Mouse (Mus musculus): ENCODE data around the gene Mettl27.
A peak's percentile ranks its signal among the peaks of the same experiment; 100 is the strongest.
"Not testable (repeated sequence)": the region's sequence is repeated elsewhere in the genome, so short reads cannot be mapped to it uniquely, and the experiment has no call there.

Gene Mettl27

DNA sequence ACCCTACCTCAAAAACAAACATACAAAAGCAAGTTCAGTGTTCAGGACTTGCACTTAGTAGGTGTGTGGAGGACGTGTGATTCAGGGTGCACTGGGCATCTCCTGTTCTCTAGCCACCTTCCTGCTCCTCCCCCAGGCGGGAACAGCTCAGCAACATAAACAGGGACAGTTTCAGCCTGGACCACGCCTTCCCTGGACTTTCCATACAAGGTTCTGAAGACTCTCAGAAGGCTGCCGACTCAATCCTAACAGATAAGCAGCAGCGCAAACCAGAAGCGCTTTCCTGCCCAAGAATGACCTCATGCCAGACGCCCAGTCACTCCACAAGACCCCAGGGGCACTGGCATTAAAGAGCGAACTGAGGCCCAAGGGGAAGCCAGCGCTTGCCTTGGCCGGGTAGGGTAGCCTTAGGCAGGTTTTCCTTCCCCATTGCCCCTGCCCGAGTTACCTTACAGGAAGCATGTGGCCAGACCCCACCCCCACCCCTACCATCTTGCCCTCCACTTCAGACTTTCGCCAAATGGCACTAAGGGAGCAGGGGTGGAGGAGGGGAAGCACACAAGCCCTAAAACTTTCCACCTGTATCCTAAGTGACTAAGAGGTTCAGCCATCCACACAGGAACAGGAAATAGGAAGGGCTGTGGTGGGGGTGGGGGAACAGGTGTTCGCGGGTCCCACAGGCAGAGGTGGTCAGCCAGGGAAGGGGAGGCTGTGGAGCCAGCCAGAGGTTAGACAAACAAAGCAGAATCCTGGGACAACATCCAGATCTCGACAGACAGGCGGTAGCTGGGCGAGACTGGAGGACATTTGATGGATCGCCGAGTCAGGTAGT lies 19.1 kb downstream of the Mettl27 start:
- DNase-seq (ENCODE audit: low read depth, low spot score): no peak

DNA sequence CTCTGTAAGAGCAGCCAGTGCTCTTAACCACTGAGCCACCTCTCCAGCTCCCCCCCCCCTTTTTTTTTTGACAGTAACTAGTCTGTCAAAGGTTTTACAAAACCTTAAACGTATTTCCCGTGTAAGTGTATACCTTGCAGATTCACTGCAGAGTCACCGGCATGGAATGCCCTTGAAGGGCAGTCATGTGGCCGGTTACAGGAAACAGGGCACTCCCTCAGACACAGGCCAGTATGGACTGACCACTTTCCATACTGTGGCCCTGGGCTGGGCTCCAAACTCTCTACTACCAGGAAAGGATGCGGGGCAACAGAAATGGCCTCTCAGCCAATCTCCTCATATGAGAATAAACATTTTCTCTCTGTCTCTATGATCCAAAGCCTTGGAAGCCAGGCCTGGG lies 23.3 kb downstream of the Mettl27 start:
- no peak for DNase-seq (ENCODE audit: low read depth, low spot score)

DNA sequence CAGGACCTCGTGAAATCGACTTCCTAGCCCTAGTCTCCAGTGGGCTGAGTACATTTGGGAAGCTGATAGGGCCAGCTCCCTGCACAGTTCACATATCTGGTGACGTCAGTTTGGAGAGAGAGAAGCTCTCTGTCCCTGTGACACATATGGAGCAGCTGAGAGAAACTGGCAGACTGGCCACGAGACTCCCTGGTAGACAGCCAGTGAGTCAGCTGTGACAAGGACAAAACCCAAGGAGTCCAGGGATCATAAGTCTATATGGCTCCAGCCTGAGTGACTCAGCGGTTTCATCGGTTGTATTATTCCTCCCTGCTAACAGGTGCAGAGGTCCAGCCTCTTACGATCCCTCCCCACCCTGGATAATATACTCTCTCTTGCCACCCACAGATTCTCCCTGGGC lies 26.9 kb downstream of the Mettl27 start:
- no peak for DNase-seq (ENCODE audit: low read depth, low spot score)

DNA sequence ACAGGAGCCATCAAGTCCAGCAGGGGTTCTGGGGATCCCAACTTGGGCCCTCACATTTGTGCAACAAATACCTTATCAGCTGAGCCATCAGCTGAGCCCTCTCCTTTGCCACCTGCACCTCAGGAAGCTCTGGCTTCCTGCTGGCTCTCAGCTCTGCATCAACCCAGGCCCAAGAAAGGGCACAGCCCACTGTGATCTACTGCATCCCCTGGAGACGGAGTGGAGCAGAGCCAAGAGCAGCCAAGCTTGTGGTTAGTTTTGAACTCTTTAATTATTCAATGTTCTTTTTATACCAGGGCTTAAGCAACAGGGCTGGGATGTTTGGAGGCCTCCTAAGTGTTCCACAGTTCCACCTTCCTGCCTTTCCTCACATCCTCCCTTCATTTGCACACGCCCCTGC lies 28.3 kb downstream of the Mettl27 start:
- no peak for DNase-seq (ENCODE audit: low read depth, low spot score)

DNA sequence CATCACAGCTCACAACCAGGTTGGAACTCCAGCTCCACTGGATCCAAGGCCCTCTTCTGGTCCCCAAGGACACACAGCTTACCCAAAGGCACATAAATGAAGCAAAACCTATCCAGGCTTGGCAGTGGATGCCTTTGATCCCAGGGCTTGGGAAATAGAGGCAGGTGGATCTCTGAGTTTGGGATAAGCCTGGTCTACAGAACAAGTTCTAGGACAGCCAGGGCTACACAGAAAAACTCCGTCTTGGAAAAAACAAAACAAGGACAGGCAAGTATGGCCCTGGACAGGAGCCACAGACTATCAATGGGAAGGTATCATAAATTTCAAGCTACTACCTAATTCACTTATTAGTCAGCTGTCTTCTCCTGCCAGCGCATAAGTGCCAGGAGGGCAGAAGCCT lies 29.4 kb downstream of the Mettl27 start:
- no peak for DNase-seq (ENCODE audit: low read depth, low spot score)

DNA sequence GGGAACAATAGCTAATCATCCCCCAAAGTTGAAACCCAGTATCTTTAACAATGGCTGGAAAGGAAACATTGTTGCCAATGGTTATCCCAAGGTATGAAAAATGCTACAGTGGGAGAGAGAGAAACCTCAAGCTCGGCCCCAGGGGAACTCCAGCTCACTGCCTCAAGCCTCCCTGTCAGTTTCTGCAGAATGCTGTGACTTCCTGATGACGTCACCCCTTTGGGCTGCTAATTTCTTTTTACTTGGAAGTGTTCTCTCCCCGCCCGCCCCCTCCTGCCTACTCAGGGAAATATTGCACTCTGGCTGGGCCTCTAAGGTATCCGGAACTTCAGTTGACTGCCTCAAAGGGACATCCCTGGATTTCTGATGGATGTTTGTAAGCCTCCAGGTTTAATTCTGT lies 31.4 kb downstream of the Mettl27 start:
- DNase-seq (ENCODE audit: low read depth, low spot score): no peak

DNA sequence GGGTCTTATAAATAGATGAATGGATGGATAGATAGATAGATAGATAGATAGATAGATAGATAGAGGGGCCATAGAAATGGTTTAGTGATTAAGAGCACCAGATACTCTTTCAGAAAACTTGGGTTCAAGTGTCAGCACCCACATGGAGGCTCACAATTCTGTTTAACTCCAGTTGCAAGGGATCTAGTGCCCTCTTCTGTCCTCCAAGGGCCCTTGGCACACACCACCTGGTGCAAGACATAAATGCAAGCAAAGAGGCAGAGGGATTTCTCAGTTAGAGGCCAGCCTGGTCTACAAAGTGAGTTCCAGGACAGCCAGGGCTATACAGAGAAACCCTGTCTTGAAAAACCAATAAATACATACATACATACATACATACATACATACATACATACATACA lies 32.5 kb downstream of the Mettl27 start:
- not testable (repeated sequence) for DNase-seq (ENCODE audit: low read depth, low spot score)

DNA sequence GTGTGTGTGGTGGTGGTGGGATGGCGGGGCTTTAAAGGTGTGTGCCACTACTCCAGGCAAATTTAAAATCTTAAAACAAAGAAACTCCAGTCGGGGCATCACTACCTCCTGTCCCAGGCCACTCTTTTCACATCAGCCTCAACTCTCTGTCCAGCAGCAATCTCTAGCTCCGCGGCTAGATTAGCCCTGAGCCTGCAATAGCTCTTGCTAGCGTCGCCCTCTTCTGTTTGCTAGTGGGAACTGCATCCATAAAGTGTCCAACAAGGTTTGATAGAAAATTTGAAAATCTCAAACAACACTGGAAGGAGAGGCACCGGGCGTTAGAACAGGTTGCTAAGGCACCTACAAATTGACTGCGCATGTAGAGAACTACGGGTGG lies 33.3 kb downstream of the Mettl27 start:
- DNase-seq (ENCODE audit: low read depth, low spot score): peak; percentile 67

DNA sequence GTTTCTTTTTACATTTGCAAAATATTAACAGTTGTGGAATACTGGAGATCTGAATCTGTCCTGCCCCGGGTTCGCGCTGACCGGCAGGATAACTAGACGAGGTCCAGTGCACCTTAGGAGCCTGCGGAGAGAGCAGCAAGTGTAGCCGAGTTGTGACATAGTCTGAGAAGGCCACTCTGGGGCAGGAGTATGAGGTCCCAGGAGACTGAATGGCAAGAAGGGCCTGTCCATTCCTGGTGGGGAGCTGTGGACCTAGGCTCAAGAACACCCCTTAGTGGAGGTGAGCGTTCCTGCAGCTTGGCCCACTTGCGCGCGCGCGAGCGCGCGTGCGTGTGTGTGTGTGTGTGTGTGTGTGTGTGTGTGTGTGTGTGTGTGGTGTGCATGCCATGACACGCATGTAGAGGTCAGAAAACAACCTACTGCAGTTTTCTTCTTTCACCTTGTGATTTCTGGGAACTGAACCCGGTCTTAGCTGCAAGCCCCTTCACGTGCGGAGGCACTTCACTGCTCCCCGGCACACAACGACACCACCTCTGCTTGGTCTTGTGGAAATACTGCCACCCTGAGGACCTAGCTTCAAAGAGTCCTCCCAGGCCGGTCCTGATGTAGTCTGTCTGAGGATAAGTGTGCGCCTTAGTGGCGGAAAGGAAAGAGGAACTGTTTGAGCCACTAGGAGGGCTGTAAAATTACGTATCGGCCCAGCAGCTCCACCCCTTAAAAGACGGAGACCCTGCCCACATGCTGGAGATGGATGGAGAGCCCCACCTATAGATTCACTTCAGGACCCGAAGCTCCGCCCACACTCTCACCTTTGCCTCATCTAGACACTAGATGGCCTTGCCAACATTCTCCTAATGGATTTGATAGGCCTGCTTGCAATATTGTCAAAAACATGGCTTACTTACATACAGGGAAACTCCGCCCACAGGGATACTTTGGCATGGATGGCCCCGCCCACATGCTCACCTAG lies 34.0 kb downstream of the Mettl27 start:
- DNase-seq (ENCODE audit: low read depth, low spot score): no peak

DNA sequence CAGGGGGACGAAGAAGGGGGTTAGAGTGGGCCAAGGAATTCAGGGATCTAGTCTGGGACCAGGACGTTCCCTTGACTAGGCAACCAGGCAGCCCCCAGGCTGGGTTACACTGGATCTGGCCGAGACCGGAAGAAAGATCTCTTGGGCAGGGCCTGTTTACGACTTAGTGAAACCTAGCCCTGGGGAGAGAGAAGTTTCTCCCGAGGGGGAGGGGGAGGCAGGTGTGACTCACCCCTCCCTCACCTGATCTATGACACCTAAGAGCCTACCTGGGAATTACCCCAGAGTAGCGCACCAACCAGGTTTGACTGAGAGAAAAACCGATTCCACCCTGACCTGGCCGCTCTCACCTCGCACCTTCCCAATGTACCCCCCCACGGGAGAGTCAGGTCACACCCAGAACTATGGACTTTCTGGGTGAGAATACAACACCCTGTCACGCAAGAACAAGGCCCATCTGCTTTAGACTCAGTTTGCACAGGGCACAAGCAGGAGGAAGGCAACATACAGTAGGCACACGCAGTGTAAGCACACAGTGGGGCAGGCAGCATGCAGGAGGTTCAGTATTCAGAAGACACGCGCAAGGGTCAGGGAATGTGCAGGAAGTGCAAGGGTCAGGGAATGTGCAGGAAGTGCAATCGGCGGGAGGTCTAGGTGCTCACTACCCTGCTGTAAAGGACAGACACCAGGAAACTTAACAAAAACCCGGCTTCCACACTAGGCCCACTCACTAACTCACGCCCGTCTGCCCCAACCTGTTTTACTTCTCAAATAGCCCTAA lies 35.2 kb downstream of the Mettl27 start:
- DNase-seq (ENCODE audit: low read depth, low spot score): no peak

DNA sequence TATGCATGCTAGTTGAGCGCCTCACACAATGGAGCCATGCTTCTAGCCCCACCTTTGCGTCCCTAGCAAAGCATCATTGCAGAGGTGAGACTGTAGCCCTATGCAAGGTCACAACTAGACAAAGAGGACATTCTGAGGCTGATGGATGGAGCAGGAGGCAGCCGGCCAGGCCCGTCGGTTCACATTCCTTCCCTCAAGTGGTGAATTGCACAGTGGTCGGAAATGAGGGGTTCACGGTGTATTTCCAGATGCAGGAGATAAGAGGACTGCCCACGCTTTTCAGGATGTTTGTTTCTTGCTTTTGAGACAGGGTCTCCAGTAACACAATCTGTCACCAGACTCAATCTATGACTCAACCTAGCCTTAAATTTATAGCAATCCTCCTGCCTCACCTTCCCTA lies 38.5 kb downstream of the Mettl27 start:
- no peak for DNase-seq (ENCODE audit: low read depth, low spot score)

DNA sequence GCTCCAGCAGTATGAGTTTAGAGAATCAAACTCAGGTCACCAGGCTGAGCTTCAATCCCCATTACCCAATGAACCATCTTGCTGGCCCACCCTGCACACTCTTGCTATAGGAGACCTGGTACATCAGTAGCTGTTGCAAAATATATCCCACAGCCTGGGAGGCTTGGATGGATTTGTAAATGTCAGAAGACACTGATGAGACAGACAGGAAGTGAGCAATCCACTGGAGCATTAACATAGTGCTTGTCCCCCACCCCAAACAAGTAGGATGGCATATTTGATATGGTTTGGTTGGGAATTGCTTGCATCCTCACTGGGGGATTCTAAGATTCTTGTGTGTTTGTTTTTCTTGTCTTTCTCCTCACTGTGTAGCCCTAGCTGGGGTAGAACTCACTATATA lies 40.9 kb downstream of the Mettl27 start:
- DNase-seq (ENCODE audit: low read depth, low spot score): no peak

DNA sequence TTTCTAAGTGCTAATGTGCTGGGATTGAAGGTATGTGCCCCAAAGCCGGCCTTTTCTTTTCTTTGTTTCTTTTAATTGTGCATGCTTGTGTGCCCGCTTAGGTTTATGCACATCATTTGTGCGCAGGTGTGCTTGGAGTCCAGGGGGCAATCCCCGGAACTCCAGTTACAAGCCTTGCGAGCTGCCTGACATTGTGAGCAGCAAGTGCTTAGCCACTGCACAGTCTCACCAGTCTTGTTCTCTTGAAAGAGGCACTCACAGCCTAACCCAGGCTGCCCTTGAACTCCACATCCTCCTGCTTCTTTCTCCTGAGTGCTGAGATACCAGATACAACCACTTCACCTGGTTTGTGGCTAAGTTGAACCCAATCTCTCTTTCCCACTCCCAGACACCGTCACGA lies 41.4 kb downstream of the Mettl27 start:
- DNase-seq (ENCODE audit: low read depth, low spot score): no peak

DNA sequence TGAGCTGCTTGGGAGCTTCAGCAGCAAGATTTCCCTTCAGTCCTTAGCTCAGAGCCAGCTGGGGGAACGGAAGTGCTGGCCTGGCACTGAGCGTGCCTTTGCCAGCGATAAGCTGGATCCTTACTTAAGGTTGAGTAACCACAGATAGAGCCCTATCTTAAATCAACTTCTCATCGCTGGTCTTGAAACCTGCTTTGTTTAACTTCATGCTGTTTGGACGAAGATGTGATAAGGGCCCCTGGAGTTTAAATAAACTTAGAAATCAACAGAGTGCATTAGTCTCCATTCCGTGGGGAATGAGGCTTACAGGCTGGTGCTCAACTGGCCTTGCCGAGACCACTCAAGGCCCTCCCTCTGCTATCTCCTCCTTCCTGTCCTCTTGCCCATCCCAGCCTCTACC lies 42.1 kb downstream of the Mettl27 start:
- DNase-seq (ENCODE audit: low read depth, low spot score): no peak

DNA sequence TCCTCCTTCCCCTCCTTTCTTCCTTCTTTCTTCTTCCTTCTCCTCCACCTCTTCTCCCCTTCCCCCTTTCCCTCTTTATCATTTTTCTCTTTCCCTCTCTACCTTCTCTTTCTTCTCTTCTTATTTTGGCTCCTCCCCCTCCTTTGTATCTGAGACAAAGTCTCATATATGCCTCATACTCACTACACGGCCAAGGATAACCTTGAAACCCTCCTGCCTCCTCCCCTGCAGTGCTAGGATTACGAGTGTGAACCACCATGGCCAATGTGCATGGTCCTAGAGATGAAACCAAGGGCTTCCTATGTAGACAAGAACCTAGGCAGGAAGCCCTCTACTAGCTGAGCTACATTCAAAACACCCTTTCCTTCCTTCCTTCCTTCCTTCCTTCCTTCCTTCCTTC lies 42.8 kb downstream of the Mettl27 start:
- DNase-seq (ENCODE audit: low read depth, low spot score): no peak

DNA sequence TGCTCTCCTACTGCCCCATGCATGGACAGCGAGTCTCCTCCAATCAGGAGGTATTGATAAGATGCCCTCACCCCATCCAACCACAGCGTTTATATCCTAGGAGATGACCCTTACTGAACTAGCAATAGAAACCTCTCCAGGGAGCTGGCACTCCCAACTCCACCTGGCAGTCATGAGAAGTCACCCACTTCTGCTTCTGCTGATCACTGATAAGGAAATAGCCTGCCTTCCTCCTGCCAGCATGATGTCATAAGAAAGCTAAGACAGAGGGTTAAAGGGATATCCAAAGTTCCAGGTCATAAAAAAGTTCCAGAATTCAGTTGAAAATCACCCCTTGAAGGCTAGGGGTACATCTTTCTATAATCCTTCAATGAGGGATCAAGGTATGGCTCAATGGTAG lies 44.0 kb downstream of the Mettl27 start:
- no peak for DNase-seq (ENCODE audit: low read depth, low spot score)

DNA sequence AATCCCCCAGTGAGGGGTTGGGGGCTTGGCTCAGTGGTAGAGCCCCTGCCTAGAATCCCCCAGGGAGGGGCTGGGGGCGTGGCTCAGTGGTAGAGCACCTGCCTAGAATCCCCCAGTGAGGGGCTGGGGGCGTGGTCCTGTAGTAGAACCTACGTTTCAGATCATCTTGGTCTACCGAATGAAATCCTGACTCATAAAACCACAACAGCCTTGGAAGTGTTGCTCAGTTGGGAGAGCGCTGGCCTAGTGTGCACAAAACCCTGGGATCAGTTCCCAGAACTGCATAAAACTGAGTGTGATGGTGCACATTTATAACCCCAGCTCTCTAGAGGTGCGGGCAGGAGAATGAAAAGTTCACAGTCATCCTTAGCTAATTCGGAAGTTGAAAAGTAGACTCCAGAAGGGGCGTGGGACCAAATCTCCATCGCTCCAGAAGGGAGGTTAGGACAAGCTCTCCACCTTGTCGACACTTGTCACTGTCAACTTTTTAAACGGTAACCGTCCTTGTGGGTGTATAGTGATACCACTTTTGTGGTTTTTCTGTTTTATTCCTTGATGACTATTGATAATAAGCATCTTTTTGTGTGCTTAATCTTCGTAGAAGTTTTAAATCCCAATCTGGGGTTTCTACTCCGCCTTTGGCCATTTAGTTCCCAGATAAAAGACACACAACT lies 44.5 kb downstream of the Mettl27 start:
- no peak for DNase-seq (ENCODE audit: low read depth, low spot score)

DNA sequence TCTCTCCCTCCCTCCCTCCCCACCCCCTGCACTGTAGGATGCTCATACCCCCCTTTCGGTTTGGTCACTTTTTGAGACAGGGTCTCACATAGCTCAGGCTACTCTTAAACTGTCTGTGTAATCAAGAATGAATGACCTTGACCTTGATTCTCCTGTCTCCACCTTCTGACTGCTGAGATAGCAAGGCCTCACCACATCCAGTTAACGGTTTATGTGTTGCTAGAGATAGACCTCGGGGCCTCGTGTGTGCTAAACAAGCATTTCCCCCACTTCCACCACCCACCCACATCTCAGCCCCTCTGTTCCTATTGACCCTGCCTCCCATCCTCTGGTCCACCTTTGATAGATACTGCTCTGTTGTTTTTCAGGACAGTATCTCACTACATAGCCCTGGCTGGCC lies 45.7 kb downstream of the Mettl27 start:
- no peak for DNase-seq (ENCODE audit: low read depth, low spot score)

DNA sequence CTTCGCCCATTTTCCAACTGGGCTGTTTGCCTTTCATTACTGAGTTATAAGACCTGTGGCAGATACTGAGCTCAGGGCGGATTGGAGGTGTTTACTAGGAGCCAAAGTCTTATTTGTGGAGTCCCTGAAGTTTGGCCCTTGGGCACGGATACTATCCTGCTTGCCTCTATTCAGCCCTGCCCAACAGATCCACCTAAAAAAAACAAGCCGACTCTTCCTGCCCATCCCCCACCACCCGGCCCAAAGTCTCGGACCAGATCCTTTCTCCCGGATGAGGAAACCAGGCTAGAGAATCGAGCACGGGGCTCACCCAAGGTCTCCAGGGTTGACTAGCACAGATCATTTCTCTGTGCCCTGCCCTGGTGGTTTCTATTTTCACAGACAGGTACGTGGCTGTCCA lies 49.0 kb downstream of the Mettl27 start:
- DNase-seq (ENCODE audit: low read depth, low spot score): no peak

DNA sequence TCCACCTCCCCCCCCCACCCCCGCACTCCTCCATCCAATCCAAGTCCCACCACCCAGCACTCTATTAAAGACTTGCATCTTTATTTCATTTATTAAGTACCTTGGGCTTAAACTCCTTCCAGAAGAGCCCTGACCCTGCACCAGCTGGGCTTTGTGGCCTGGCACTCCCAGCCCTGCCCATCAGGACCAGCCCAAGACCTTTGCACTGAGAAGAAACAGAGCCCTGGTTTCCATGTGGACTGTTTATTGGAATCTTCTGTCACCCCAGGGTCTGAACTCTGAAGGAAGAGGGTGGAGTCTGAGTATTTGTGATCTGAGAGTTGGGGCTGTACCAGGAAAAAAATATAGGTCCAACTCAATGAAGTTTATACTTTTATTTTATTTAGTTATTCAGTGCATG lies 50.9 kb downstream of the Mettl27 start:
- DNase-seq (ENCODE audit: low read depth, low spot score): no peak

DNA sequence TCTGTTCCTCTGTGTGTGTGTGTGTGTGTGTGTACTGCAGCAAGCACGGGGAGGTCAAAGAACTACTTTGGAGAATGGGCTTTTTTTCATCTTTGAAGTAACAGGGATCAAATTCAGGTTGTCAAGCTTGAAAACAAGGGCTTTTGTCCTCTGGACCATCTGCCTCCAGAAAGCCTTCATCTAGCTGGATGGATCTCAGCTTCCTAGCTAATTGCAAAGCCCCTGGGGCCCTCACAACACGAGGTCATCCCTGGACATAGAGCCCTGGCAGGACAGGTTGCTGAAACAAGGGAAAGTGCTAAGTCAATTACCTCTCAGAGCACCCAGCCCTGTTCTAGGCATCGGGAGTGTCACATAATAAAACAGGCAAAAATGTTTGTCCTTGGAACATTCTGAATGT lies 51.6 kb downstream of the Mettl27 start:
- no peak for DNase-seq (ENCODE audit: low read depth, low spot score)

All from embryo, embryonic 11.5 days (tissue).